Mouse (Mus musculus): ENCODE measurements around the gene Usf3. TPM values are rescaled to one million over a fixed set of nuclear protein-coding genes. Genes with fewer than 3 reads are reported as not detected.

Gene Usf3
- polyA plus RNA-seq, 1 experiment from 2014 or later = 4.1 TPM

- no peak for ATAC-seq (ENCODE audit: low FRiP score)
- Histone ChIP-seq H3K4me1 (ENCODE audit: control insufficient read depth, insufficient read depth, low read length) (no peaks in the 10 kb centered on the region), H3K36me3 (ENCODE audit: control insufficient read depth, insufficient read depth, low read length) (no peaks in the 10 kb centered on the region), H3K27me3 (ENCODE audit: control insufficient read depth, insufficient read depth, low read length) (no peaks in the 10 kb centered on the region), H3K9me3 (ENCODE audit: control insufficient read depth, low read length) (peaks cover 3% of the 10 kb centered on the region; the same call in 1 of the 2 replicates), H3K27ac (ENCODE audit: low read depth, low read length) (no peak overlapping the region), H3K4me3 (ENCODE audit: low read depth, low read length) (no peak overlapping the region), H3K4me2 (no peak overlapping the region), H3K9ac (ENCODE audit: low read length) (no peak overlapping the region)
- WGBS = 96% methylated on average over 4 of the region's 4 CpGs
- DNase-seq (ENCODE audit: low spot score, missing footprints) = no peak
Measured at GRCm38 (mm10) chr16:44187172-44187571, 14.1 kb downstream of the Usf3 start.

GRCm38 (mm10) chr16:44188766-44189165, 15.7 kb downstream of the Usf3 start:
- Histone ChIP-seq H3K27ac (ENCODE audit: low read depth, low read length) (no peak overlapping the region), H3K9ac (ENCODE audit: low read length) (no peak overlapping the region), H3K4me3 (ENCODE audit: low read depth, low read length) (no peak overlapping the region), H3K9me3 (ENCODE audit: control insufficient read depth, low read length) (peaks cover 3% of the 10 kb centered on the region; the same call in 1 of the 2 replicates), H3K36me3 (ENCODE audit: control insufficient read depth, insufficient read depth, low read length) (no peaks in the 10 kb centered on the region), H3K4me1 (ENCODE audit: control insufficient read depth, insufficient read depth, low read length) (no peaks in the 10 kb centered on the region), H3K4me2 (no peak overlapping the region), H3K27me3 (ENCODE audit: control insufficient read depth, insufficient read depth, low read length) (no peaks in the 10 kb centered on the region)
- WGBS = 85% methylated on average over 3 of the region's 3 CpGs
- DNase-seq (ENCODE audit: low spot score, missing footprints) (no peak), ATAC-seq (ENCODE audit: low FRiP score) (no peak)

GRCm38 (mm10) chr16:44190032-44190431, 17.0 kb downstream of the Usf3 start:
- Histone ChIP-seq H3K4me1 (ENCODE audit: control insufficient read depth, insufficient read depth, low read length) (no peaks in the 10 kb centered on the region), H3K27me3 (ENCODE audit: control insufficient read depth, insufficient read depth, low read length) (no peaks in the 10 kb centered on the region), H3K9ac (ENCODE audit: low read length) (no peak overlapping the region), H3K27ac (ENCODE audit: low read depth, low read length) (no peak overlapping the region), H3K9me3 (ENCODE audit: control insufficient read depth, low read length) (peaks cover 3% of the 10 kb centered on the region; the same call in 1 of the 2 replicates), H3K36me3 (ENCODE audit: control insufficient read depth, insufficient read depth, low read length) (no peaks in the 10 kb centered on the region), H3K4me3 (ENCODE audit: low read depth, low read length) (no peak overlapping the region), H3K4me2 (no peak overlapping the region)
- WGBS = 96% methylated on average over 6 of the region's 6 CpGs
- ATAC-seq (ENCODE audit: low FRiP score) = no peak
- no peak for DNase-seq (ENCODE audit: low spot score, missing footprints)

- Histone ChIP-seq H3K36me3 (ENCODE audit: control insufficient read depth, insufficient read depth, low read length) (no peaks in the 10 kb centered on the region), H3K9ac (ENCODE audit: low read length) (no peak overlapping the region), H3K9me3 (ENCODE audit: control insufficient read depth, low read length) (peaks cover 3% of the 10 kb centered on the region; the same call in 1 of the 2 replicates), H3K4me3 (ENCODE audit: low read depth, low read length) (no peak overlapping the region), H3K4me1 (ENCODE audit: control insufficient read depth, insufficient read depth, low read length) (no peaks in the 10 kb centered on the region), H3K27me3 (ENCODE audit: control insufficient read depth, insufficient read depth, low read length) (no peaks in the 10 kb centered on the region), H3K27ac (ENCODE audit: low read depth, low read length) (no peak overlapping the region), H3K4me2 (no peak overlapping the region)
- no peak for ATAC-seq (ENCODE audit: low FRiP score)
- WGBS = 95% methylated on average over 2 of the region's 2 CpGs
- no peak for DNase-seq (ENCODE audit: low spot score, missing footprints)
Measured at GRCm38 (mm10) chr16:44190968-44191367, 17.9 kb downstream of the Usf3 start.

GRCm38 (mm10) chr16:44199066-44199703, 26.1 kb downstream of the Usf3 start:
- Histone ChIP-seq H3K9me3 (ENCODE audit: control insufficient read depth, low read length) (no peaks in the 10 kb centered on the region), H3K4me1 (ENCODE audit: control insufficient read depth, insufficient read depth, low read length) (no peaks in the 10 kb centered on the region), H3K36me3 (ENCODE audit: control insufficient read depth, insufficient read depth, low read length) (peaks cover 7% of the 10 kb centered on the region), H3K27ac (ENCODE audit: low read depth, low read length) (no peak overlapping the region), H3K27me3 (ENCODE audit: control insufficient read depth, insufficient read depth, low read length) (no peaks in the 10 kb centered on the region), H3K4me2 (no peak overlapping the region), H3K4me3 (ENCODE audit: low read depth, low read length) (no peak overlapping the region), H3K9ac (ENCODE audit: low read length) (no peak overlapping the region)
- 93% methylated on average over 14 of the region's 14 CpGs for WGBS
- DNase-seq (ENCODE audit: low spot score, missing footprints) = no peak
- ATAC-seq (ENCODE audit: low FRiP score) = no peak

GRCm38 (mm10) chr16:44200146-44200545, 27.1 kb downstream of the Usf3 start:
- Histone ChIP-seq H3K27me3 (ENCODE audit: control insufficient read depth, insufficient read depth, low read length) (no peaks in the 10 kb centered on the region), H3K4me3 (ENCODE audit: low read depth, low read length) (no peak overlapping the region), H3K27ac (ENCODE audit: low read depth, low read length) (no peak overlapping the region), H3K4me2 (no peak overlapping the region), H3K9ac (ENCODE audit: low read length) (no peak overlapping the region), H3K36me3 (ENCODE audit: control insufficient read depth, insufficient read depth, low read length) (peaks cover 7% of the 10 kb centered on the region), H3K4me1 (ENCODE audit: control insufficient read depth, insufficient read depth, low read length) (no peaks in the 10 kb centered on the region), H3K9me3 (ENCODE audit: control insufficient read depth, low read length) (no peaks in the 10 kb centered on the region)
- DNase-seq (ENCODE audit: low spot score, missing footprints) (no peak), ATAC-seq (ENCODE audit: low FRiP score) (no peak)
- WGBS = 94% methylated on average over 4 of the region's 4 CpGs

GRCm38 (mm10) chr16:44204331-44204730, 31.3 kb downstream of the Usf3 start:
- peaks cover 7% of the 10 kb centered on the region for H3K36me3 ChIP-seq (ENCODE audit: control insufficient read depth, insufficient read depth, low read length)
- H3K4me3 ChIP-seq (ENCODE audit: low read depth, low read length) = no peak overlapping the region
- no peaks in the 10 kb centered on the region for H3K4me1 ChIP-seq (ENCODE audit: control insufficient read depth, insufficient read depth, low read length)
- no peak overlapping the region for H3K9ac ChIP-seq (ENCODE audit: low read length)
- WGBS = 97% methylated on average over 6 of the region's 6 CpGs
- no peaks in the 10 kb centered on the region for H3K27me3 ChIP-seq (ENCODE audit: control insufficient read depth, insufficient read depth, low read length)
- DNase-seq (ENCODE audit: low spot score, missing footprints) (no peak), ATAC-seq (ENCODE audit: low FRiP score) (no peak)
- H3K4me2 ChIP-seq = no peak overlapping the region
- no peaks in the 10 kb centered on the region for H3K9me3 ChIP-seq (ENCODE audit: control insufficient read depth, low read length)
- no peak overlapping the region for H3K27ac ChIP-seq (ENCODE audit: low read depth, low read length)

GRCm38 (mm10) chr16:44205973-44206372, 32.9 kb downstream of the Usf3 start:
- no peak overlapping the region for H3K4me3 ChIP-seq (ENCODE audit: low read depth, low read length)
- no peaks in the 10 kb centered on the region for H3K4me1 ChIP-seq (ENCODE audit: control insufficient read depth, insufficient read depth, low read length)
- H3K36me3 ChIP-seq (ENCODE audit: control insufficient read depth, insufficient read depth, low read length) = peaks cover 7% of the 10 kb centered on the region
- no peak overlapping the region for H3K9ac ChIP-seq (ENCODE audit: low read length)
- H3K9me3 ChIP-seq (ENCODE audit: control insufficient read depth, low read length) = no peaks in the 10 kb centered on the region
- no peak overlapping the region for H3K4me2 ChIP-seq
- H3K27me3 ChIP-seq (ENCODE audit: control insufficient read depth, insufficient read depth, low read length) = no peaks in the 10 kb centered on the region
- ATAC-seq (ENCODE audit: low FRiP score) (no peak), DNase-seq (ENCODE audit: low spot score, missing footprints) (no peak)
- WGBS = 92% methylated on average over 8 of the region's 8 CpGs
- no peak overlapping the region for H3K27ac ChIP-seq (ENCODE audit: low read depth, low read length)

GRCm38 (mm10) chr16:44210156-44211053, 37.4 kb downstream of the Usf3 start:
- Histone ChIP-seq H3K27ac (ENCODE audit: low read depth, low read length) (no peak overlapping the region), H3K36me3 (ENCODE audit: control insufficient read depth, insufficient read depth, low read length) (peaks cover 6% of the 10 kb centered on the region; the same call in 1 of the 2 replicates), H3K4me3 (ENCODE audit: low read depth, low read length) (no peak overlapping the region), H3K9ac (ENCODE audit: low read length) (no peak overlapping the region), H3K4me1 (ENCODE audit: control insufficient read depth, insufficient read depth, low read length) (no peaks in the 10 kb centered on the region), H3K4me2 (no peak overlapping the region), H3K27me3 (ENCODE audit: control insufficient read depth, insufficient read depth, low read length) (no peaks in the 10 kb centered on the region), H3K9me3 (ENCODE audit: control insufficient read depth, low read length) (no peaks in the 10 kb centered on the region)
- DNase-seq (ENCODE audit: low spot score, missing footprints) (no peak), ATAC-seq (ENCODE audit: low FRiP score) (no peak)
- WGBS = 85% methylated on average over 10 of the region's 10 CpGs

Data from midbrain, embryonic 11.5 days (tissue).